Mouse (Mus musculus) heart, postnatal 0 days (tissue): ENCODE data around the gene Atrnl1.

Experiments used
- CTCF ChIP-seq: IDR thresholded peaks from 2 replicates; pipeline ENCODE4 v1.5.1; 2016; ENCODE audit warnings: antibody characterized with exemption, control low read depth, low read depth
- EP300 ChIP-seq: IDR thresholded peaks from 2 replicates; pipeline ENCODE4 v1.6.1; 2016; ENCODE audit warnings: antibody characterized with exemption, low read depth

GRCm38 (mm10) chr19:57692566-57692965 is 81.7 kb downstream of the Atrnl1 start:
- no peak for TF ChIP-seq EP300
- peak; percentile 31 for TF ChIP-seq CTCF
